Mouse (Mus musculus) limb, embryonic 14.5 days (tissue): ENCODE results near the gene Mxra7. TPM values are rescaled to one million over a fixed set of nuclear protein-coding genes. Genes with fewer than 3 reads are reported as not detected.

Experiments
- ATAC-seq: fragments of 200-750 bp; cut with Nextera tagmentation; 2 replicates; pipeline ENCODE4 v1.8.0; 2017; ENCODE audit warnings: low read depth, moderate number of reproducible peaks, moderate TSS enrichment; ENCODE audit not compliant: low FRiP score
- DNase-seq: peaks from one replicate; pipeline ENCODE4 v3.0.0-alpha.2; 2015; ENCODE audit warnings: low spot score
- H3K27ac ChIP-seq: fragments of 300-500 bp; sonication (generic); replicated peaks from 2 replicates; pipeline ENCODE4 v1.5.1; 2014; ENCODE audit warnings: low read depth, mild to moderate bottlenecking, low read length, moderate library complexity, mixed read lengths
- H3K27me3 ChIP-seq: fragments of 300-500 bp; sonication (generic); 2 replicates; pipeline ENCODE4 v1.6.1; 2014; ENCODE audit warnings: low read length, mixed read lengths; ENCODE audit not compliant: control insufficient read depth, insufficient read depth
- H3K36me3 ChIP-seq: fragments of 300-500 bp; sonication (generic); 2 replicates; pipeline ENCODE4 v1.6.1; 2014; ENCODE audit warnings: mild to moderate bottlenecking, low read length, moderate library complexity, mixed read lengths; ENCODE audit not compliant: control insufficient read depth, insufficient read depth
- H3K4me1 ChIP-seq: fragments of 300-500 bp; sonication (generic); 2 replicates; pipeline ENCODE4 v1.6.1; 2014; ENCODE audit warnings: antibody characterized with exemption, low read length, mixed read lengths; ENCODE audit not compliant: control insufficient read depth, insufficient read depth
- H3K4me2 ChIP-seq: fragments of 300-500 bp; sonication (generic); replicated peaks from 2 replicates; pipeline ENCODE4 v1.6.1; 2014; ENCODE audit warnings: low read depth, mild to moderate bottlenecking, low read length, moderate library complexity; ENCODE audit not compliant: severe bottlenecking
- H3K4me3 ChIP-seq: fragments of 300-500 bp; sonication (generic); replicated peaks from 2 replicates; pipeline ENCODE4 v1.5.1; 2014; ENCODE audit warnings: low read length
- H3K9ac ChIP-seq: fragments of 300-500 bp; sonication (generic); 2 replicates; pipeline ENCODE4 v1.6.1; 2014; ENCODE audit warnings: mild to moderate bottlenecking, low read depth, low read length, moderate library complexity; ENCODE audit not compliant: severe bottlenecking
- H3K9me3 ChIP-seq: fragments of 300-500 bp; sonication (generic); 2 replicates; pipeline ENCODE4 v1.6.1; 2016; ENCODE audit warnings: low read length; ENCODE audit not compliant: control insufficient read depth
- POLR2A ChIP-seq: fragments of 200-500 bp; IDR thresholded peaks from 2 replicates; pipeline ENCODE4 v1.8.0; 2012; ENCODE audit warnings: inconsistent platforms, mild to moderate bottlenecking, moderate library complexity, borderline replicate concordance; ENCODE audit not compliant: insufficient read depth, insufficient read length; ENCODE audit errors: extremely low read depth
- WGBS: fragments of 180-500 bp; shearing (Covaris S2); extraction: QIAGEN DNeasy Blood & Tissue Kit; methylation state at CpG from one replicate; pipeline ENCODE4 v1.1.7; 2014; 5-methylcytosine and 5-hydroxymethylcytosine counted together
- polyA plus RNA-seq, 2 experiments: library from polyadenylated mRNA; depleted of rRNA in 1 of 2; stranded (reverse) in 1 of 2; unstranded in 1 of 2; fragments of >200 nt; fragmentation: Nextera tagmentation in 1 of 2; extraction: Ambion mirVana in 1 of 2; gene quantifications; 2 replicates each; pipeline versions ENCODE4 v1.2.1 to v1.2.3; 2012 to 2014

The Mxra7 gene
- polyA plus RNA-seq, 2 experiments, result 11.0 to 21.9 TPM

GRCm38 (mm10) chr11:116784221-116784620 lies 43.6 kb downstream of the Mxra7 start:
- no peak overlapping the region for H3K27ac ChIP-seq
- no peak overlapping the region for H3K4me3 ChIP-seq
- H3K9ac ChIP-seq, result no peak overlapping the region
- no peaks in the 10 kb centered on the region for H3K9me3 ChIP-seq
- no peaks in the 10 kb centered on the region for H3K4me1 ChIP-seq
- TF ChIP-seq POLR2A, result no peak
- ATAC-seq (no peak), DNase-seq (no peak)
- no peaks in the 10 kb centered on the region for H3K36me3 ChIP-seq
- no peaks in the 10 kb centered on the region for H3K27me3 ChIP-seq
- 90% methylated on average over 10 of the region's 10 CpGs for WGBS
- H3K4me2 ChIP-seq, result no peak overlapping the region

- no peak for ATAC-seq
These were observed 45.1 kb downstream of the Mxra7 start for GRCm38 (mm10) chr11:116782737-116783145.

GRCm38 (mm10) chr11:116775407-116775806 lies 52.4 kb downstream of the Mxra7 start, which contains the start of gene St6galnac1:
St6galnac1 (minus strand) TSS chr11:116775507.
- no peak within 1 kb of the TSS for H3K4me3 ChIP-seq
- H3K9me3 ChIP-seq, result no peaks in the 10 kb centered on the region
- WGBS, result 85% methylated on average over 7 of the region's 7 CpGs
- DNase-seq (no peak), ATAC-seq (no peak)
- no peaks in the 10 kb centered on the region for H3K36me3 ChIP-seq
- no peak within 1 kb of the TSS for H3K4me2 ChIP-seq
- H3K27me3 ChIP-seq, result no peaks in the 10 kb centered on the region
- H3K27ac ChIP-seq, result no peak within 1 kb of the TSS
- no peak within 1 kb of the TSS for H3K9ac ChIP-seq
- no peak for TF ChIP-seq POLR2A
- H3K4me1 ChIP-seq, result no peaks in the 10 kb centered on the region

More at GRCm38 (mm10) chr11:116782737-116783145, 45.1 kb downstream of the Mxra7 start:
- no peak for TF ChIP-seq POLR2A
- Histone ChIP-seq H3K4me1 (no peaks in the 10 kb centered on the region), H3K36me3 (no peaks in the 10 kb centered on the region), H3K4me2 (no peak overlapping the region), H3K9me3 (no peaks in the 10 kb centered on the region), H3K27me3 (no peaks in the 10 kb centered on the region), H3K4me3 (no peak overlapping the region), H3K27ac (no peak overlapping the region), H3K9ac (no peak overlapping the region)
- WGBS, result 42% methylated on average over 9 of the region's 9 CpGs
- no peak for DNase-seq

- no peak for ATAC-seq
These were observed 54.6 kb downstream of the Mxra7 start for GRCm38 (mm10) chr11:116773205-116773604.

GRCm38 (mm10) chr11:116769873-116770272 lies 58.0 kb downstream of the Mxra7 start:
- no peaks in the 10 kb centered on the region for H3K9me3 ChIP-seq
- WGBS, result 83% methylated on average over 5 of the region's 5 CpGs
- no peak overlapping the region for H3K4me2 ChIP-seq
- H3K27me3 ChIP-seq, result no peaks in the 10 kb centered on the region
- H3K27ac ChIP-seq, result no peak overlapping the region
- H3K4me1 ChIP-seq, result no peaks in the 10 kb centered on the region
- DNase-seq, result no peak
- ATAC-seq, result no peak
- H3K9ac ChIP-seq, result no peak overlapping the region
- no peak overlapping the region for H3K4me3 ChIP-seq
- TF ChIP-seq POLR2A, result no peak
- H3K36me3 ChIP-seq, result no peaks in the 10 kb centered on the region

More at GRCm38 (mm10) chr11:116773205-116773604, 54.6 kb downstream of the Mxra7 start:
- no peak overlapping the region for H3K4me2 ChIP-seq
- DNase-seq, result no peak
- no peaks in the 10 kb centered on the region for H3K36me3 ChIP-seq
- H3K27me3 ChIP-seq, result no peaks in the 10 kb centered on the region
- H3K27ac ChIP-seq, result no peak overlapping the region
- no peak for TF ChIP-seq POLR2A
- no peaks in the 10 kb centered on the region for H3K9me3 ChIP-seq
- no peaks in the 10 kb centered on the region for H3K4me1 ChIP-seq
- H3K4me3 ChIP-seq, result no peak overlapping the region
- WGBS, result 57% methylated on average over 2 of the region's 2 CpGs
- no peak overlapping the region for H3K9ac ChIP-seq

- 90% methylated on average over 2 of the region's 2 CpGs for whole genome bisulfite sequencing
- H3K4me1 ChIP-seq, result no peaks in the 10 kb centered on the region
- H3K4me3 ChIP-seq, result no peak overlapping the region
- ATAC-seq (no peak), DNase-seq (no peak)
- H3K27ac ChIP-seq, result no peak overlapping the region
- H3K27me3 ChIP-seq, result no peaks in the 10 kb centered on the region
- no peak overlapping the region for H3K9ac ChIP-seq
- no peaks in the 10 kb centered on the region for H3K36me3 ChIP-seq
- H3K4me2 ChIP-seq, result no peak overlapping the region
- no peak for TF ChIP-seq POLR2A
- no peaks in the 10 kb centered on the region for H3K9me3 ChIP-seq
These were observed 62.9 kb downstream of the Mxra7 start for GRCm38 (mm10) chr11:116764946-116765345.
